Mouse (Mus musculus) neural tube, embryonic 15.5 days (tissue): ENCODE measurements around the gene 0610030E20Rik. TPM values are rescaled to one million over a fixed set of nuclear protein-coding genes. Genes with fewer than 3 reads are reported as not detected.

Experiments used
- ATAC-seq: fragments of 200-750 bp; cut with Nextera tagmentation; 2 replicates; pipeline ENCODE4 v1.8.0; 2017; ENCODE audit warnings: mild to moderate bottlenecking, moderate TSS enrichment, moderate library complexity; ENCODE audit not compliant: low FRiP score
- H3K27ac ChIP-seq: fragments of 300-500 bp; sonication (generic); replicated peaks from 2 replicates; pipeline ENCODE4 v1.5.1; 2015; ENCODE audit warnings: mild to moderate bottlenecking, inconsistent platforms
- H3K27me3 ChIP-seq: fragments of 300-500 bp; sonication (generic); replicated peaks from 2 replicates; pipeline ENCODE4 v1.6.1; 2015; ENCODE audit warnings: inconsistent platforms
- H3K36me3 ChIP-seq: fragments of 300-500 bp; sonication (generic); 2 replicates; pipeline ENCODE4 v1.6.1; 2015; ENCODE audit warnings: inconsistent platforms
- H3K4me1 ChIP-seq: fragments of 300-500 bp; sonication (generic); 2 replicates; pipeline ENCODE4 v1.6.1; 2015; ENCODE audit warnings: inconsistent platforms
- H3K4me2 ChIP-seq: fragments of 300-500 bp; sonication (generic); 2 replicates; pipeline ENCODE4 v1.6.1; 2015; ENCODE audit warnings: inconsistent platforms, mild to moderate bottlenecking, moderate library complexity
- H3K4me3 ChIP-seq: fragments of 300-500 bp; sonication (generic); replicated peaks from 2 replicates; pipeline ENCODE4 v1.5.1; 2015; ENCODE audit warnings: mild to moderate bottlenecking, inconsistent platforms
- H3K9ac ChIP-seq: fragments of 300-500 bp; sonication (generic); replicated peaks from 2 replicates; pipeline ENCODE4 v1.6.1; 2015; ENCODE audit warnings: mild to moderate bottlenecking, inconsistent platforms
- H3K9me3 ChIP-seq: fragments of 300-500 bp; sonication (generic); replicated peaks from 2 replicates; pipeline ENCODE4 v1.6.1; 2016; ENCODE audit warnings: inconsistent platforms
- WGBS: fragments of 180-500 bp; shearing (Covaris S2); methylation state at CpG from one replicate; pipeline ENCODE4 v1.1.7; 2015; ENCODE audit warnings: mixed read lengths; 5-methylcytosine and 5-hydroxymethylcytosine counted together
- polyA plus RNA-seq: library from polyadenylated mRNA; unstranded; fragments of >200 nt; fragmentation: Nextera tagmentation; extraction: Ambion mirVana; gene quantifications from 2 replicates; pipeline ENCODE4 v1.2.1, GENCODE M21; 2015

Gene 0610030E20Rik
- polyA plus RNA-seq, 1 experiment from 2014 or later: 15.4 TPM

GRCm38 (mm10) chr6:72323786-72324508 lies 23.2 kb upstream of the 0610030E20Rik start:
- no peak for ATAC-seq
- 93% methylated on average over 6 of the region's 6 CpGs for WGBS
- Histone ChIP-seq H3K4me1 (no peaks in the 10 kb centered on the region), H3K9me3 (no peaks in the 10 kb centered on the region), H3K27me3 (no peaks in the 10 kb centered on the region), H3K9ac (no peak overlapping the region), H3K4me2 (no peak overlapping the region), H3K36me3 (peaks cover 88% of the 10 kb centered on the region), H3K4me3 (no peak overlapping the region), H3K27ac (no peak overlapping the region)

GRCm38 (mm10) chr6:72326274-72326673 lies 20.8 kb upstream of the 0610030E20Rik start:
- 83% methylated on average over 6 of the region's 6 CpGs for WGBS
- H3K36me3 ChIP-seq: peaks cover 83% of the 10 kb centered on the region
- H3K9me3 ChIP-seq: no peaks in the 10 kb centered on the region
- no peaks in the 10 kb centered on the region for H3K4me1 ChIP-seq
- no peak overlapping the region for H3K4me2 ChIP-seq
- no peak overlapping the region for H3K27ac ChIP-seq
- no peak overlapping the region for H3K9ac ChIP-seq
- no peak overlapping the region for H3K4me3 ChIP-seq
- ATAC-seq: no peak
- no peaks in the 10 kb centered on the region for H3K27me3 ChIP-seq

GRCm38 (mm10) chr6:72329019-72329418 lies 18.1 kb upstream of the 0610030E20Rik start:
- Histone ChIP-seq H3K9ac (no peak overlapping the region), H3K36me3 (peaks cover 83% of the 10 kb centered on the region)

GRCm38 (mm10) chr6:72330133-72330532 lies 17.0 kb upstream of the 0610030E20Rik start:
- peaks cover 83% of the 10 kb centered on the region for H3K36me3 ChIP-seq
- H3K4me2 ChIP-seq: no peak overlapping the region
- H3K4me3 ChIP-seq: no peak overlapping the region
- WGBS: 89% methylated on average over 4 of the region's 4 CpGs
- H3K9me3 ChIP-seq: no peaks in the 10 kb centered on the region
- no peaks in the 10 kb centered on the region for H3K4me1 ChIP-seq
- no peak for ATAC-seq
- H3K9ac ChIP-seq: no peak overlapping the region
- H3K27ac ChIP-seq: no peak overlapping the region
- H3K27me3 ChIP-seq: no peaks in the 10 kb centered on the region

More at GRCm38 (mm10) chr6:72329019-72329418, 18.1 kb upstream of the 0610030E20Rik start:
- Histone ChIP-seq H3K27me3 (no peaks in the 10 kb centered on the region), H3K4me3 (no peak overlapping the region), H3K4me1 (no peaks in the 10 kb centered on the region), H3K9me3 (no peaks in the 10 kb centered on the region), H3K27ac (no peak overlapping the region), H3K4me2 (no peak overlapping the region)
- 95% methylated on average over 5 of the region's 5 CpGs for WGBS
- ATAC-seq: no peak

- 85% methylated on average over 5 of the region's 5 CpGs for WGBS
- ATAC-seq: no peak
Measured at GRCm38 (mm10) chr6:72333111-72333510, 14.0 kb upstream of the 0610030E20Rik start.

GRCm38 (mm10) chr6:72340481-72340880 lies 6.6 kb upstream of the 0610030E20Rik start:
- WGBS: 73% methylated on average over 2 of the region's 2 CpGs
- peaks cover 40% of the 10 kb centered on the region for H3K36me3 ChIP-seq
- peaks cover 14% of the 10 kb centered on the region for H3K4me1 ChIP-seq
- no peak for ATAC-seq
- H3K4me3 ChIP-seq: no peak overlapping the region
- H3K4me2 ChIP-seq: no peak overlapping the region
- H3K9me3 ChIP-seq: no peaks in the 10 kb centered on the region
- H3K9ac ChIP-seq: no peak overlapping the region
- H3K27me3 ChIP-seq: no peaks in the 10 kb centered on the region
- no peak overlapping the region for H3K27ac ChIP-seq

More at GRCm38 (mm10) chr6:72333111-72333510, 14.0 kb upstream of the 0610030E20Rik start:
- Histone ChIP-seq H3K9ac (no peak overlapping the region), H3K36me3 (peaks cover 87% of the 10 kb centered on the region), H3K4me1 (no peaks in the 10 kb centered on the region), H3K9me3 (no peaks in the 10 kb centered on the region), H3K27ac (no peak overlapping the region), H3K4me2 (no peak overlapping the region), H3K4me3 (no peak overlapping the region), H3K27me3 (no peaks in the 10 kb centered on the region)

- Histone ChIP-seq H3K27ac (peak overlapping the region; percentile 77), H3K36me3 (peaks cover 13% of the 10 kb centered on the region; the same call in 1 of the 2 replicates), H3K9me3 (no peaks in the 10 kb centered on the region), H3K27me3 (no peaks in the 10 kb centered on the region), H3K9ac (peak overlapping the region; percentile 92), H3K4me3 (peak overlapping the region; percentile 95), H3K4me1 (peaks cover 45% of the 10 kb centered on the region), H3K4me2 (peak overlapping the region; percentile 77)
- peak; percentile 46 for ATAC-seq
- WGBS: under 1% methylated on average over 42 of the region's 42 CpGs
Measured at GRCm38 (mm10) chr6:72344396-72345073, 2.6 kb upstream of the 0610030E20Rik start.

- ATAC-seq: peak; percentile 84
- WGBS: under 1% methylated on average over 30 of the region's 30 CpGs
Measured at GRCm38 (mm10) chr6:72345074-72345567, 2.0 kb upstream of the 0610030E20Rik start, which contains the start of gene Usp39. Gene Usp39 (minus strand): TSS chr6:72345184.

GRCm38 (mm10) chr6:72345633-72346032 lies 1.5 kb upstream of the 0610030E20Rik start:
- 53% methylated on average over 6 of the region's 6 CpGs for WGBS
- no peaks in the 10 kb centered on the region for H3K27me3 ChIP-seq
- H3K9ac ChIP-seq: no peak overlapping the region; the same call in 1 of the 2 replicates
- H3K9me3 ChIP-seq: no peaks in the 10 kb centered on the region
- H3K4me2 ChIP-seq: peak overlapping the region; percentile 77
- no peak for ATAC-seq
- peak overlapping the region; percentile 95 for H3K4me3 ChIP-seq
- H3K4me1 ChIP-seq: peaks cover 47% of the 10 kb centered on the region
- peaks cover 22% of the 10 kb centered on the region for H3K36me3 ChIP-seq
- H3K27ac ChIP-seq: peak overlapping the region; percentile 78; the same call in 1 of the 2 replicates

More at GRCm38 (mm10) chr6:72345074-72345567, 2.0 kb upstream of the 0610030E20Rik start, which contains the start of gene Usp39:
- peak within 1 kb of the TSS; percentile 92 for H3K9ac ChIP-seq
- peak within 1 kb of the TSS; percentile 78 for H3K27ac ChIP-seq
- H3K9me3 ChIP-seq: no peaks in the 10 kb centered on the region
- H3K27me3 ChIP-seq: no peaks in the 10 kb centered on the region
- H3K36me3 ChIP-seq: peaks cover 18% of the 10 kb centered on the region; the same call in 1 of the 2 replicates
- peak within 1 kb of the TSS; percentile 95 for H3K4me3 ChIP-seq
- peak within 1 kb of the TSS; percentile 77 for H3K4me2 ChIP-seq
- peaks cover 47% of the 10 kb centered on the region for H3K4me1 ChIP-seq

GRCm38 (mm10) chr6:72346261-72346660 lies 856 bp upstream of the 0610030E20Rik start:
- no peak for ATAC-seq
- Histone ChIP-seq H3K4me2 (0 out of 2 replicates have a peak overlapping the region, but pooled peaks have one; percentile 80), H3K4me3 (no peak overlapping the region), H3K27me3 (no peaks in the 10 kb centered on the region), H3K9me3 (no peaks in the 10 kb centered on the region), H3K27ac (no peak overlapping the region), H3K36me3 (peaks cover 25% of the 10 kb centered on the region), H3K4me1 (peaks cover 52% of the 10 kb centered on the region), H3K9ac (no peak overlapping the region)
- 85% methylated on average over 4 of the region's 4 CpGs for WGBS

GRCm38 (mm10) chr6:72348411-72348810 lies 1.3 kb downstream of the 0610030E20Rik start:
- no peak overlapping the region for H3K27ac ChIP-seq
- peak overlapping the region; percentile 71 for H3K4me3 ChIP-seq
- H3K9me3 ChIP-seq: no peaks in the 10 kb centered on the region

More at GRCm38 (mm10) chr6:72348411-72348810, 1.3 kb downstream of the 0610030E20Rik start:
- H3K9ac ChIP-seq: no peak overlapping the region
- ATAC-seq: no peak
- whole genome bisulfite sequencing: 78% methylated on average over 10 of the region's 10 CpGs
- H3K4me1 ChIP-seq: peaks cover 53% of the 10 kb centered on the region
- peak overlapping the region; percentile 80 for H3K4me2 ChIP-seq
- H3K27me3 ChIP-seq: no peaks in the 10 kb centered on the region
- H3K36me3 ChIP-seq: peaks cover 25% of the 10 kb centered on the region
